Mouse (Mus musculus) naive thymus-derived CD4-positive, alpha-beta T cell, adult 2 months (primary cell): Measurements from ENCODE around the gene Chrna1.
"Not testable (repeated sequence)": the region's sequence is repeated elsewhere in the genome, so short reads cannot be mapped to it uniquely, and the experiment has no call there.

Experiments used
- DNase-seq: peaks from one replicate; pipeline ENCODE4 v3.0.0-alpha.2; 2011; ENCODE audit warnings: low read depth

Gene Chrna1

DNA sequence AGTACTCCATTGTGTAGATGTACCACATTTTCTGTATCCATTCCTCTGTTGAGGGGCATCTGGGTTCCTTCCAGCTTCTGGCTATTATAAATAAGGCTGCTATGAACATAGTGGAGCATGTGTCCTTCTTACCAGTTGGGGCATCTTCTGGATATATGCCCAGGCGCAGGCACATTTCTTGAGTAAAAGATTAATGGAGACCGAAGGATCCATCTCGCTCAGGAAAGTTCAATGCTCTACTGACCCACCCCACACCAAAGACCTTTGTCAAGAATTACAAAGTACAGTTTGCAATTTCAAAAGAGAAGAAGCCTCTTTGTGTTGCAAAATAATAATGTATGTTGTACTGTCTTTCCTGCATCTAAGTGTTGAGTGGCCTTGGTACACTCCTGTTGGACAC is 23.1 kb downstream of the Chrna1 start:
- not testable (repeated sequence) for DNase-seq

- DNase-seq: no peak
These were observed 25.7 kb downstream of the Chrna1 start for GRCm38 (mm10) chr2:73554389-73554788.

GRCm38 (mm10) chr2:73552926-73553325 is 27.2 kb downstream of the Chrna1 start:
- DNase-seq: no peak

DNA sequence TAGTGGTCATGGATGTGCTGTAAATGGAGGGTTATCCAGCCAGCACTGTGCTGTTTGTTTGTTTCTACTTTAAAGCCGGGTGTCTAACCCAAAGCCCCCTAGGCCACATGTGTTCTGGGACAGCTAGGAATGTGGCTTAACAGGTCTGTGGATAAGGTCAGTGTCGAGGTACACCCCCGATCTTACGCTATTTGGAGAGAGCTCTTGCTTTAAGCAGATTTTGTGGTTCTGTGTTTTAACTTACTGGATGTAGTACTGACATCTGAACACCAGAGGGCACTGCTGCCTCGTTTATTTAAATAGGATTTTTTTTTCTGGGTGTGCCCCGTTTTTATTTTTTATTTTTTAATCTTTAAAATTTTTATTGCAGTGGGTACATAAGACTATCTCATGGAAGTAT is 29.4 kb downstream of the Chrna1 start:
- DNase-seq: peak; percentile 81

DNA sequence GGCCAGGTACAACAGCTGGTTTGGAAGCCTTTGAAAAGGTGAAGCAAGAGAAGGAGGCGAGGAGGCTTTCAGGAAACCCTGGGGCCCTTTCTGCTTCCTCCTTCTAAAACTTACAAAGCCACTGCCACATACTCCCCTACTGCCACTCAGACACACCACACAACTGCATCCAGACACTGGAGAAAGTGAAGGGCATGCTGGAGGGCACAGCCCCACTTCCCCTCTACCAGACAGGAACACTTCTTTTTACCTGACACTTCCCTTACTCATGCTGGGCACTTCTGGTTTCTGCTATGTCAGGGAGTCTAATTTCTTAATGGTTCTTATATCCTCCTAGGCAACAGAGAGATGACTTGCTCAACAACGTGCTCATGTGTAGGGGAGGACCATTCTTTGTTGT is 31.6 kb downstream of the Chrna1 start:
- DNase-seq: peak; percentile 44

GRCm38 (mm10) chr2:73547256-73547655 is 32.9 kb downstream of the Chrna1 start:
- DNase-seq: no peak

DNA sequence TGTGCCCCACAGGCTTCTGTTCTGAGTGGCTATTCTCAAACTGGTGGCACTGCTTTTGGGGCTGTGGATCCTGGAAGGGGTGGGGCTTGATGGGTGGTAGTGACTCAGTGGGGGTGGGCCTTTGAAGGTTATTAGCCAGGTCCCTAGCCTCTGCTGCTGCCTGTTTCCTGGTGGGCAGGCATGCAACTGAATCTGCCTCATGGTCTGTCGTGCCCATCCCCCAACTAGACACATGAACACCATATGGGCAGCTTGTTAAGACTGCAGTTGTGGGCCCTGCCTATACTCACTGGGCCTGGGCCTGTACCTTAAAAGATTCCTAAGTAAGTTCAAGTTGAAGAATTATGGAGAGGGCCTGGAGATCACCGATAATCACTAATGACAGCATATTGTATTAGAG is 34.6 kb downstream of the Chrna1 start:
- DNase-seq: no peak

DNA sequence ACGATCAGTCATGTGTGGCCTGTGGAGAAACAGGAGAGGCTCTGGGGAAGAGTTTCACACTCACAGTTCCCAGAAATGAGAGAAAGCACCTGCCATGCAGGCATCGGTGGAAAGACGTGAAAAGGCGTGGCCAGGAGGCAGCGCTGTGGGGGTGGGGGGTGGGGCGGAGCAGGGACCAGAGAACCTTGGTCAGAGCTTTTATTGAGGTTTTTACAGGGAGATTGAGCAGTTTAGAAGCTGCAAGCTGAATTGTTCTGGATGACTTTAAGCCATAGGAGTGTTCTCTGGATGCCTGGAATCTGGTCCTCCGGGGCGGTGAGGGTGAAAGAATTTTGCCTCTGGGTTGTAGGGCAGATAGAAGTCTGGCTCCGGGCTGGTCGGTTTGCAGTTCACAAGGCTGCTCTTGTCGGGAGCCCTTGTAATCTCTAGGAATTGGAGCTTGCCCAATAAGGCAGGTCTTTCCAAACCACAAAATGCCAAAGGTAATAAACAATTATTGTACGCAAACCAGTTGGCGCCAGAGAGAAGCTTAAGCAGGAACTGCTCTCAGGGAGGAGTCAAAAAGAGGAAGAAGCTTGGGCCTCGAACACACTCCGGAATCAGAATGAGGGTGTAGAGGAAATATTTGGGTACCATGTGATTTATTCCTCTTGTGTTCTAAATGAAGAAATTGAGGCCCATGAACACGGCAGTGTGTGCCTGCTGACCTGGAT is 39.5 kb downstream of the Chrna1 start:
- peak; percentile 50 for DNase-seq

DNA sequence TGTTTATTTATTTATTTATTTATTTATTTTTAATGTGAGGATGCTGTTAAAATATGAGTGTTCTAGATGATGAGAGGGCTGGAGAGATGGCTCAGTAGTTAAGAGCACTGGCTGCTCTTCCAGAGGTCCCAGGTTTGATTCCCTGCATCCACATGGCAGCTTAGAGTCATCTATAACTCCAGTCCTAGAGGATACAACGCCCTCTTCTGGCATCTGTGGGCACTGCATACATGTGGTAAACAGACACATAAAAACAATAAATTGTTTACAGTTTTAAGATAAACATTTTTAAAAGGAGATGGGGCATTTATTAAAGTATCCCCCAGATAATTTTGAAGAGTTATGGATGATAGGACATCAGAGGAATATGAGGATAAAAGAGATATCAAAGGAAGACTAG is 40.4 kb downstream of the Chrna1 start:
- DNase-seq: peak; percentile 46

DNA sequence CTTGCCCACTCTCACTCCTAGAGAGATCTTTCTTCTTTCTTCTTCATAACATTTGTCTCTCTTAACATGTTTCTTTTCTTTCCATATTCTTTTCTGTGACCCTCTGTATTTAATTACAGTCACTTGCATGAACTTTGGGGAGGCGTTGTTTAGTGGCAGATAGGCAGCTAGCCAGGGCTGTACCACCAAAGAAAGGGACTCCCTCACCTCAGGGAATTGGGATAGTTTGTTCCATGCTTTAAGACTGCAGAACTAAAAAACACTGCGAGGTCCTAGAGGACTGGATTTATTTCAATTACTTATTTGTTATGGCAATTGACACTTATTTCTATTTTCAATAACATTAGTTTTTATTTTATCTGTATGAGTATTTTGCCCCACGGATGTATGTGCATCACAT is 41.0 kb downstream of the Chrna1 start:
- no peak for DNase-seq

GRCm38 (mm10) chr2:73538590-73538989 is 41.5 kb downstream of the Chrna1 start:
- no peak for DNase-seq

GRCm38 (mm10) chr2:73536091-73536783 is 43.9 kb downstream of the Chrna1 start:
- no peak for DNase-seq

DNA sequence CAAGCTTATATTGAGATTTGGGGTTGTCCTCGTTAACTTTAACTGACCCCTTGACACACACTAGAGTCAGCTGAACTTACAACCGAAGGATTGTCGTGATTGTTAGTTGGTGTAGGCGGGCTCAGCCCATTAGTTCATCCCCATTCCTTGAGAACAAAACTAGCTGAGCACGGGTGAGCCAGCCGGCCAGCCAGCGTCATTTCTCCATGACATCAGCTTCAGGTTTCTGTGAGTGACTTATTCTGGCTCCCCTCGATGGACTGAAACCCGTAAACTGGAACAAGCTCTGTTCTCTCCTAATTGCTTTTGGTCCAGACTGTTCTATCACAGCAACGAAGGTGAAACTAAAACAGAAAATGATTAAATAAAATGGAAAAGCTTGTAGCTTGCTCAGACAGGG is 45.4 kb downstream of the Chrna1 start:
- DNase-seq: no peak

DNA sequence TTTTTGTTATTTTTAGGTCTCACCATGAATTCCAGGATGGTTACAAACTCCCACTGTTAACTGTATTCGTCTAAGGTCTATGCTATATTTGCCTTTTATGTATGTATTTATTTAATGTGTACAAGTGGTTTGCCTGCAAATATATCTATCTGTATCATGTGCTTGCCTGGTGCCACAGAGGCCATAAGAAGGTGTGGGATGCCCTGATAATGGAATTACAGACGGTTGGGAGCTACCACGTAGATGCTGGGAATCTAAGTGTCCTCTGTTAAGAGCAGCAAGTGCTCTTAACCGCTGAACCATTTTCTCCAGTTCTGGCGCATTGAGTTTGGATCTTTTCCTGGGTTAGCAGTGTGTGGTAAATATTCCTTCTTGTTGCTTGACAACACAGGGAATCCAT is 49.7 kb downstream of the Chrna1 start:
- DNase-seq: no peak

GRCm38 (mm10) chr2:73529356-73530330 is 50.5 kb downstream of the Chrna1 start, which contains the start of gene Wipf1:
TSS of gene Wipf1 (minus strand) at chr2:73529734.
- DNase-seq: no peak

GRCm38 (mm10) chr2:73528516-73529355 is 51.4 kb downstream of the Chrna1 start:
- DNase-seq: no peak

- no peak for DNase-seq
These were observed 52.2 kb downstream of the Chrna1 start for GRCm38 (mm10) chr2:73527956-73528355.

- no peak for DNase-seq
These were observed 53.4 kb downstream of the Chrna1 start for GRCm38 (mm10) chr2:73526691-73527090.

DNA sequence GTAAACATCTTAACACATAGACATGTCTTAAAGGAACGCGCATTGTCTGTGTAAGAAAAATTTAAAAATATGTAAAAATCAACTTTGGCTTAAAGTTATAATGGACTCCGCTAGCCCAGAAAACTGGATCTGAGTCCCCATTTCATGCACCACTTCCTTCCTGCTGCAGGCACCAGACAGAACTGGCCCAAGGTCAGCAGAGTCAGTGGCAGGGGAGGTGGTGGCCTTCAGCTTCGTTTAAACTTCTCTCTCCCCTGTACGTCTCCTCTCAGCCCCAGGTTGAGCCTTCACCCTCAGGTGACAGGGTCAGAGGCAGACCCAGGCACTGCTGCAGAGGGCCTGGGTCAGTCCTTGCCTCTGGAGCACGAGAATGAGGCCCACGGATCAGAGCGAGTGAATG is 57.2 kb downstream of the Chrna1 start:
- no peak for DNase-seq

GRCm38 (mm10) chr2:73522336-73522735 is 57.8 kb downstream of the Chrna1 start:
- no peak for DNase-seq

DNA sequence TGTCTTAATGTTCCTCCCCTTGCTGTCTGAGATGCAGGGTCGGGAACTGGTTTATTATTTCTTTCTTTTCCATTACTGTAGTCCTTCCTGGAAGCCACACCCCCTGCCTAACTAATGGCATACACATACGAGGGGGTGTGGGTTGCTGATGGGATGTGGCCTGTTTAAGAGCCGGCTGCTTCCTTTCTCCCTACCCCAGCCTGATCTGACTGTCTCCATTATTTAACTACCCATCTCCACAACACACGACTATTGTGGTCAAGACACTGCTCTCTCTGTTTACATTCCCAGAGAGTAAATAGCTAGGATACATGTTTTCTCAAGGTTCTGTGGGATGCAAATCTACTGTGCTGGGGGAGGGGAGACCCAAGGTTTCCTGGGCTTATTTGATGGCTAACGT is 58.4 kb downstream of the Chrna1 start:
- no peak for DNase-seq

- no peak for DNase-seq
These were observed 61.2 kb downstream of the Chrna1 start for GRCm38 (mm10) chr2:73518966-73519365.
